Mouse (Mus musculus) kidney, adult 11 months (tissue): Measurements from ENCODE around the gene Kpna7.
A peak's percentile ranks its signal among the peaks of the same experiment; 100 is the strongest.

Source experiments
- DNase-seq: peaks from one replicate; pipeline ENCODE4 v3.0.0; 2022

Gene Kpna7

GRCm38 (mm10) chr5:145014278-145014677, 69.6 kb downstream of the Kpna7 start:
- DNase-seq, result no peak

GRCm38 (mm10) chr5:145008878-145009659, 74.8 kb downstream of the Kpna7 start:
- no peak for DNase-seq

DNA sequence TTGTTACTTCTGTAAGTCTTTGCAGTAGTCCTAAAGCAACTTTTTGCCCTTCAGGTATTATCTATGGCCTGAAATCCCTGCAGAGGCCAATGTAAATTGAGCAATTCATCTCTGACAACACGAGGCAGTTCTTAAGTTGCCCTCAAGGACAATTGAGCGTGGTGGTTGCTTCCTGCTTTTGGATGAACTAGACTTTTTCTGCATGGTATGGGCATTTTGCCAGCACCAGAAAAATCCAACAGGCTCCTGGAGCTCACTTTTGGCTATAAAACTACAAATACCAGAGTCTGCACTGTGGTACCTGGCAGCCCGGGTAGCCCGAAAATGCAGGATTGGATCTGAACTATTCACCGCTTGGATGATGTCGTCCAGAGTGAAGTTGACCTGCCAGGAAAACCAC, 78.2 kb downstream of the Kpna7 start:
- no peak for DNase-seq

DNA sequence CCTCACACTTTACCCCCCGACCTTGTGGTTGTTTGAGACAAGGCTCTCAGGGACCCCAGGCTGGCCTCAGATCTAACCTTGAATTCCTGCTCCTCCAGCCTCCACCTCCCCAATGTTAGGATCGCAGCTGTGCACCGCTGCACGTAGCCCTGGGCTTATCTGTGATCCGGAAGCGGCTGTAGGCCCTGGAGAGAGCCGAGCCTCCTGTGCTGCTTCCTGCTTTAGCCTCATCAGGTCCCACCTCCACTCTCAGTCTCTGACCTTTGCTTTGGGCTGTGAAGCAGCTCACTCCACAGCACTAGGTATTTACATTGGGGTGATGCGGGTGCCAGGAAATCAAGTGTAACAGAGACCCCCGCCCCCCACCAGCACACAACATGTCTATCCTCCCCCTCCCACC, 79.3 kb downstream of the Kpna7 start:
- no peak for DNase-seq

GRCm38 (mm10) chr5:145003362-145003761, 80.5 kb downstream of the Kpna7 start:
- no peak for DNase-seq

- no peak for DNase-seq
These were observed 85.3 kb downstream of the Kpna7 start for GRCm38 (mm10) chr5:144998491-144998890.

GRCm38 (mm10) chr5:144990481-144990880, 93.3 kb downstream of the Kpna7 start:
- no peak for DNase-seq

DNA sequence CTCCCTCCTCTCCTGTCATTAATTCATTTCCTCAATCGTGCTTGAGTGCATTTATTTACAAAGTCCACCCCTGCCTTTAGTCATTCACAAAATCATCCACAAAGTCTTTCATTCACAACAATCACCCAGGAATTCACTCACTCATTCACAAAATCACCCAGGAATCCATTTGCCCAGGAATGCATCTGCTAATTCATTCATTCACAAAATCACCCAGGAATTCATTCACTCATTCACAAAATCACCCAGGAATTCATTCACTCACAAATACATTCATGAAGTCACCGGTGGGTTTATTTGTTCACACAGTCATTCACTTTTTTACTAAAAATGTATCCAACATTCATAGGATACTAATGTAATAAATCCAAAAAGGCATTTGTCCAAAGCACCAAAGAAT, 93.8 kb downstream of the Kpna7 start:
- DNase-seq, result no peak

DNA sequence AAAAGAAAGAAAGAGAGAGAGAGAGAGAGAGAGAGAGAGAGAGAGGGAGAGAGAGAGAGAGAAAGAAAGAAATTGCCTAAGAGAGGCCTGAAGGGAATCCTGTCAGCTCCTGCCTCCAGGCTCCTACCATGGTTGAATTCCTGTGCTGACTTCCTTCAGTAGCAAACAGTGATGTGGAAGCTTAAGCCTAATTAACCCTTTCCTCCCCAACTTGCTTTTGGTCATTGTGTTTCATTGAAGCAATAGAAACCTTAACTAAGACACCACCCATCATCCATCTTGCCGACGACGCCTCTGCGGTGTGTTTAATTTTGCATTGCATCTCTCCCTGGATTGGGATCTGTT, 94.8 kb downstream of the Kpna7 start:
- DNase-seq, result no peak

- peak; percentile 20 for DNase-seq
These were observed 95.3 kb downstream of the Kpna7 start for GRCm38 (mm10) chr5:144988340-144989060.

DNA sequence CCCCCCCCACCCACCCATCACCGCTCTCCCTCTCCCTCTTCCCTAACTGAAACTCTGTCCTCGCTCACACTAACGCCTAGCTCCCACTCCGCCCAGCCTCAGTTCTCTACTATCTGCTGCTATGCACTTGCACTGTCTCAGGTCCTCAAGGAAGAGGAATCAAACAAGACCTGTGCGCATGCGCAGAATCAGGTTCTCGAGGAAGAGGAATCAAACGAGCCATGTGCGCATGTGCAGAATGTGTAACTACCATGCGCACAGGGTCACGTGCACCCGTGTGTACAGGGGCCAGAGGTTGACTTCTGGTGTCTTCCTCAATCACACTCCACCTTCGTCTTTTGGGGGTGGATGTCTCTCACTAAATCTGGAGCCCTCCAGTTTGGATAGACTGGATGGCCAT, 96.3 kb downstream of the Kpna7 start:
- DNase-seq, result no peak

- DNase-seq, result no peak
These were observed 99.0 kb downstream of the Kpna7 start for GRCm38 (mm10) chr5:144984839-144985238.

- DNase-seq, result no peak
These were observed 100.6 kb downstream of the Kpna7 start for GRCm38 (mm10) chr5:144983227-144983626.

DNA sequence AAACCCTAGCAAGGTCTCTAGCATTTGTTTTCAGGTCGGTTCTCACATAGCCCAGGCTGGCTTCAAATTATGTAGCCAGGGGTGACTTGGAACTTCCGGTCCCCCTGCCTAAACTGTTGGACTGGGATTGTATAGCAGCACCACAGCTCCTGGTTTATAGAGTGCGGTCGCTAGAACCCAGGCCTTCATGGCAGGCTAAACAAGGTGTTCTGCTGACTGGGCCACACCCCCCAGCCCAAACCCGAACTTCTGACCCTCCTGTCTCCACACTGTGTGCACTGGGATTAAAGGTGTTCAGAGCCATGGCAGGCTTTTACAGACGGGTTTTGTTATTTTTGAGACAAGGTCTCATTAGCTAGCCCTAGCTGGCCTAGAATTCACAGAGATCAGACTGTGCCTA, 104.7 kb downstream of the Kpna7 start:
- no peak for DNase-seq

GRCm38 (mm10) chr5:144978533-144979107, 105.2 kb downstream of the Kpna7 start:
- DNase-seq, result peak; percentile 32

GRCm38 (mm10) chr5:144971266-144971665, 112.6 kb downstream of the Kpna7 start:
- no peak for DNase-seq

DNA sequence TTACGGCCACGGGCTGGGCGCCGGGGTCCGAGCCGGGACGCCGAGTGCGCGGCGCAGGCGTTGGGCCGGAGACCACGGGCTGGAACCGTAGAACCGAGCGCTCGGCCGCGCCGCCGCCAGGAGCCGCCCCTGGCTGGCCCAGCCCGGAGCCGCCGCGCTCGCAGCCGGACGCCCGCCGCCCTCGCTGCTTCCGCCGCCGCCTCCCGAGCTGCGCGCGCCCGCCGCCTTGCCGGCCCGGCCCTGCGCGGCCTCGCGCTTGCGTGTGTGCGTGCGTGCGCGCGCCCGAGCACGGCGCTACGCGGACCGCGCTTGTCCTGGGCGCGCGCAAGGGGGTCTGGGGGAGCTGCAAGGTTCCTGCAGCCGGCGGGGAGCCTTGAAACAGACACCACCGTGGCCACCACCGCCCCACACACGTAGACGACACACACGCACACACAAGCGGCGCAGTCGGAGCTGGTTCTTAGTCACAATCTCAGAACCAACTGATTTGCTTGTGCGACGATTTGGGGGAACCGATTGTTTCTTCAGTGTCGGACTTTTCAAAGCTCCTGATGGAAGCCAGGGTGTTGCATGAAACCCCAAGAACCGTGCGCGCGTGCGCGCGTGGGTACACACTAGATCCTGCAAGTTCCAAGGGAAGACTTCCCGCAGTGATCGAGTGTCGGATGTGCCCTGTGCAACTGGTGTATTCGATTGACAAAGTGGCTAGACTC, 118.0 kb downstream of the Kpna7 start, which contains the start of gene Smurf1:
Gene Smurf1 (minus strand): TSS at position 209 of the 713 bp plus-strand sequence.
- DNase-seq, result peak; percentile 78

GRCm38 (mm10) chr5:144964872-144965638, 118.8 kb downstream of the Kpna7 start:
- peak; percentile 90 for DNase-seq

DNA sequence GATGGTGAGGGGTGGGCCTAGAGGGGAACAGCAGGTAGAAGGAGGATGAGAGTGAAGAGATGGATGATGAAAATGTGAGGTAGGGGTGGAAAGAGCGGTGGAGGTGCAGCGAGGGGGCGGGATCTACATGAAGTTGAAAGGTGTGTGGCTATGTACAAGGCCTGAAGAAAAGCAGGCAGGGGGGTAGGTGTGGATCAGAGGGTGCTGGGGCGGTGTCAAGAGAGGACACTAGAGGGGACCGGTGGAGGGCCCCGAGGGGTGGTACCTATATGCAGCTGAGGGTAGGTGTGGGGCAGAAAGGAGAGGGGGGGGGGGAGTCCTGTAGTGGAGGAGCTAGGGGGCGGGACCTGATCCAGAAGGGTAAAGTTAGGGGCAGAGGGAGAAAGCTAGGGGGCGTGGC, 119.4 kb downstream of the Kpna7 start:
- peak; percentile 33 for DNase-seq

GRCm38 (mm10) chr5:144963817-144964261, 120.0 kb downstream of the Kpna7 start:
- DNase-seq, result peak; percentile 43

DNA sequence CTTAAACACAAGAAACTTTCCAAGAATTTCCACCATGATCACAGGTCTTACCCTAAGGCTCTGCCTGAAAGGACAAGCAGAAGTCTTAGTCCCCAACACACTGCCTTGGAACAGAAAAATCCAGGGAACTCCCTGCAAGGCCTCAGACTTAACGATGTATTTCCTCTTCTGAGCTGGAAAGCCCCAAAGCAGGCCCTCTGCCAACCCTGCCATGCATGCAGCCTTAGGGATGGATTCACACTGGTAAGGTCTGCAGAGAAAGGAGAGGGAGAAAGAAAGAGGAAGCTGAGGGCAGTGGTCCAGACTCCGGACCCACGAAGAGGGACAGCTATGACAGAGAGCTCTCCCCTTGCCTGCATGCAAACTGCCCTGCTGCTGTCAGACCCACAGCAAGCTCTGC, 120.4 kb downstream of the Kpna7 start:
- DNase-seq, result peak; percentile 29

GRCm38 (mm10) chr5:144958271-144958670, 125.6 kb downstream of the Kpna7 start:
- DNase-seq, result no peak
